Mouse (Mus musculus): Measurements from ENCODE around the gene Tnpo1. TPM values are rescaled to one million over a fixed set of nuclear protein-coding genes. Genes with fewer than 3 reads are reported as not detected.
"Not testable (repeated sequence)": the region's sequence is repeated elsewhere in the genome, so short reads cannot be mapped to it uniquely, and the experiment has no call there.

Tnpo1 gene
- polyA plus RNA-seq, 1 experiment from 2014 or later: 32.2 TPM

DNA sequence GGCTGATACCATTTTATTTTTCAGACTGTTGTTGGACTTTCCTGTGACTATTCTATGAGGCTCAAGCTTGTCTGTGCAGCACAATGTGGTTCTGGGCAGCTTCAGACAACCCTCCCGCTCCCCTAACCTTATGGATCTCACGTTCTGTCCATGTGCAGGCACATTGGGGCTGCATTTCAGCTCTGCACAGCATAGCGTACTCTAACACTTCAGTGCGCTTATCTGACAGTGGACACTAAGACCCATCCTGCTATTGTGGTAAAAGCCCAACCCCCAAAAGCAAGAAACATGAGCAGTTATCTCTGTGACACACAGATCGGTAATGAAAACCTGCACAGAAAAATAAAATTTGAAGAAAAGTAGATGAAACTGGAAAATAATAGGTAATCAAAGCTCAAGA is 90.4 kb downstream of the Tnpo1 start:
- Histone ChIP-seq H3K4me1 (replicated peaks; ENCODE audit: control insufficient read depth, insufficient read depth, low read length) (no peaks in the 10 kb centered on the region; the same call in none of the 2 replicates), H3K9me3 (ENCODE audit: control insufficient read depth, low read length) (no peaks in the 10 kb centered on the region), H3K27ac (ENCODE audit: low read depth, low read length) (peak overlapping the region; percentile 44), H3K9ac (ENCODE audit: low read depth, low read length) (no peak overlapping the region), H3K36me3 (ENCODE audit: control insufficient read depth, insufficient read depth, low read length) (0 out of 2 replicates have a peak, but pooled peaks cover 2% of the 10 kb centered on the region), H3K4me2 (peak overlapping the region; percentile 18; the same call in 1 of the 2 replicates), H3K27me3 (replicated peaks; ENCODE audit: control insufficient read depth, insufficient read depth, low read length) (no peaks in the 10 kb centered on the region), H3K4me3 (ENCODE audit: low read depth, low read length) (no peak overlapping the region)
- WGBS: 51% methylated on average over 5 of the region's 5 CpGs
- ATAC-seq (replicated peaks; ENCODE audit: low FRiP score) (peak; percentile 88), DNase-seq (ENCODE audit: low spot score) (no peak)

DNA sequence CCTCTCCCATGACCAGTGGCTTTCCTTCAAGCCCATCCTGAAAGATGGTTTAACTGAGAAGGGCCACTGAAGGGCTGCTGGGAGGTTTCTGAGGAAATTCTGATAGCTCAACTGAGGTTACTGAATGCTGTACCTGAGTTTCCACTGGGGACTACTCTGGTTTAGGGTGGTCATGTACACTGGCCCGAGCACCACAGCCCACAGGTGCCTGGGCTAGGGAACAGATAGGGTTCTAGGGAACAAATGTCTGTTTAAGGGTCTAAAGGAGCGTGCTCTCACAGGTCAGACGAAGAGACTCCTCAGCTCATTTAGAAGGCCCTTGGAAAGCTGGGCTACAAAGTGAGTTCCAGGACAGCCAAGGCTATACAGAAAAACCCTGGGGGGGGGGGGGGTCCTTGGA is 91.5 kb downstream of the Tnpo1 start:
- Histone ChIP-seq H3K9ac (ENCODE audit: low read depth, low read length) (no peak overlapping the region), H3K4me1 (replicated peaks; ENCODE audit: control insufficient read depth, insufficient read depth, low read length) (no peaks in the 10 kb centered on the region; the same call in none of the 2 replicates), H3K9me3 (ENCODE audit: control insufficient read depth, low read length) (no peaks in the 10 kb centered on the region), H3K27ac (ENCODE audit: low read depth, low read length) (no peak overlapping the region), H3K27me3 (replicated peaks; ENCODE audit: control insufficient read depth, insufficient read depth, low read length) (no peaks in the 10 kb centered on the region), H3K36me3 (ENCODE audit: control insufficient read depth, insufficient read depth, low read length) (0 out of 2 replicates have a peak, but pooled peaks cover 2% of the 10 kb centered on the region), H3K4me3 (ENCODE audit: low read depth, low read length) (no peak overlapping the region), H3K4me2 (no peak overlapping the region)
- WGBS: 87% methylated on average over 3 of the region's 3 CpGs
- ATAC-seq (replicated peaks; ENCODE audit: low FRiP score) (no peak), DNase-seq (ENCODE audit: low spot score) (no peak)

DNA sequence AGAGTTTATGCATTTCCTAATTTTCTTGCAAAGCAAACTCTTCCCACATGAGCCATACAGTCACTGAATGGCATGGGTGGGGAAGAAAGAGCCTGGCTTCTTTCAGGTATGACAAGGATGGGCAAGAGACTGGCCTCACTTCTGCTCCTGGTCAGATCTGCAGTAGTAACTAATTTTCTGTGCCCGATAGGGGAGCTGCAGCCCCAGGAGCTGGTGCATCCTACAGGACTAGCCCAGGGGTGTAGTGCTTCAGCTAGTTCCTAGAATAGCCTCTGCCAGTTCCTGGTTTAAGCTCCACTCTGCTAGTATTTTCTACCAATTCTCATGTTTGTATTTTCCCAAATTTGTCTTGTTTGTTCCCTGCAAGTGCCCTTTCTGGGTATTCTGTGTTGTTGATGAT is 92.0 kb downstream of the Tnpo1 start:
- H3K27ac ChIP-seq (ENCODE audit: low read depth, low read length): no peak overlapping the region
- 41% methylated on average over 1 of the region's 1 CpGs for WGBS
- H3K4me1 ChIP-seq (replicated peaks; ENCODE audit: control insufficient read depth, insufficient read depth, low read length): no peaks in the 10 kb centered on the region; the same call in none of the 2 replicates
- H3K9me3 ChIP-seq (ENCODE audit: control insufficient read depth, low read length): no peaks in the 10 kb centered on the region
- H3K27me3 ChIP-seq (replicated peaks; ENCODE audit: control insufficient read depth, insufficient read depth, low read length): no peaks in the 10 kb centered on the region
- no peak overlapping the region for H3K4me2 ChIP-seq
- ATAC-seq (replicated peaks; ENCODE audit: low FRiP score) (no peak), DNase-seq (ENCODE audit: low spot score) (no peak)
- no peak overlapping the region for H3K4me3 ChIP-seq (ENCODE audit: low read depth, low read length)
- no peak overlapping the region for H3K9ac ChIP-seq (ENCODE audit: low read depth, low read length)
- H3K36me3 ChIP-seq (ENCODE audit: control insufficient read depth, insufficient read depth, low read length): 0 out of 2 replicates have a peak, but pooled peaks cover 2% of the 10 kb centered on the region

DNA sequence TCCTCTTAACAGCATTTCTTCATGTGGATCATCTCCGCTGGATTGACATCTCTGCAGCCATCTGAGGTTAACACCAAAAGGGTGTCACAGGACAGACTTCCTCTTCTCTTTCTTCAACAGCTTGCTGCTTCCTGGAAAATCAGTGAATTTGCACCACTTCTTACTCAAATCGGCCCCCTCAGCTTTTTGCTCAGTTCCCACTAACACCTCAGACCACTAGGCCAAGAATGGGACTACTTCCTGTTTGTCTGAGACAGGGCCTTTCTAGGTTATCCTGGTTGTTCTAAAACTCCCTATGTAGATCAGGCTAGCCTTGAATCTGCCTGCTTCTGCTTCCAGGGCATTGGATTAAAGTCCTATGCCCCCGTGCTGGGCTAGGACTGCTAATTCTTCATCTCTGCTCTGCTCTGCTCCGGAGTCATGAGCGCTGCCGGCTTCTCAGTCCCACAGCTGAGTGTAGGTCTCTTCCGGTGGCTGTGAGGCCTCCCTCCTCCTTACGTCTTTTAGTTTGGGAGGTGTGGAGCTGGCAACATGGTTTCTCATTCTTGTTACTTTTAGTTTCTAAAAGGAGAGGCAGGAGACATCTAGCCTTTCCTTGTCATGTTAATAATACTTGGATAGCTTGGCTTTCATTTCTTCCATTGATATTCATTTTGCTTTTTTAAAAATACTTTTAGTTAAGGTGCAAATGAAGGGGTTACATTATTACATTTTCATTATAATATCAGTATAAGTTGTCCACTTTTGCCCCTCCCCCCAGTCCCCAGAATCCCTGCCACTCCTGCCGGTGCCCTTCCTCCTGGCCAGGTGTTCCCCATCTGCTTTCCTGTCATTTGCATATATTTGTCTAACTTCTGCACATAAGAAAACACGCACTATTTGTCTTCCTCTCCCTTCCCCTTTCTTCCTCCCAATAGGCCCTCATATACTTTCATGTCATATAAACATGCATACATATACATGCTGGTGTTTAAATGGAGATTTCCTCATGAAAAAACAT is 93.4 kb downstream of the Tnpo1 start:
- no peaks in the 10 kb centered on the region for H3K36me3 ChIP-seq (ENCODE audit: control insufficient read depth, insufficient read depth, low read length)
- no peak overlapping the region for H3K9ac ChIP-seq (ENCODE audit: low read depth, low read length)
- no peaks in the 10 kb centered on the region for H3K27me3 ChIP-seq (replicated peaks; ENCODE audit: control insufficient read depth, insufficient read depth, low read length)
- H3K4me1 ChIP-seq (replicated peaks; ENCODE audit: control insufficient read depth, insufficient read depth, low read length): no peaks in the 10 kb centered on the region; the same call in none of the 2 replicates
- H3K9me3 ChIP-seq (ENCODE audit: control insufficient read depth, low read length): no peaks in the 10 kb centered on the region
- H3K4me3 ChIP-seq (ENCODE audit: low read depth, low read length): no peak overlapping the region
- H3K27ac ChIP-seq (ENCODE audit: low read depth, low read length): no peak overlapping the region
- 73% methylated on average over 10 of the region's 10 CpGs for WGBS
- DNase-seq (ENCODE audit: low spot score) (no peak), ATAC-seq (replicated peaks; ENCODE audit: low FRiP score) (no peak)
- no peak overlapping the region for H3K4me2 ChIP-seq

DNA sequence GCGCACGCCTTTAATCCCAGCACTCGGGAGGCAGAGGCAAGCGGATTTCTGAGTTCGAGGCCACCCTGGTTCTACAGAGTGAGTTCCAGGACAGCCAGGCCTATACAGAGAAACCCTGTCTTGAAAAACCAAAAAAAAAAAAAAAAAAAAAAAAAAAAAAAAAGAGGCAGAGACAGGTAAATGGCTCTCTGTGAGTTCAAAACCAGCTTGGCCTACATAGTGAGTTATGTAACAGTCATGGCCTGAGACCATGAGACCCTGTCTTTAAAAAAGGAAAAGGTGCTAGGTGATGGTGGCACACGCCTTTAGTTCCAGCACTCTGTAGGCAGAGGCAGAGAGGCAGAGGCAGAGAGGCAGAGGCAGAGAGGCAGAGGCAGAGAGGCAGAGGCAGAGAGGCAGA is 97.2 kb downstream of the Tnpo1 start:
- not testable (repeated sequence) for H3K36me3 ChIP-seq (ENCODE audit: control insufficient read depth, insufficient read depth, low read length); H3K9ac ChIP-seq (ENCODE audit: low read depth, low read length); ATAC-seq (replicated peaks; ENCODE audit: low FRiP score); H3K27me3 ChIP-seq (replicated peaks; ENCODE audit: control insufficient read depth, insufficient read depth, low read length); H3K4me3 ChIP-seq (ENCODE audit: low read depth, low read length); DNase-seq (ENCODE audit: low spot score); H3K9me3 ChIP-seq (ENCODE audit: control insufficient read depth, low read length); H3K27ac ChIP-seq (ENCODE audit: low read depth, low read length); H3K4me2 ChIP-seq; H3K4me1 ChIP-seq (replicated peaks; ENCODE audit: control insufficient read depth, insufficient read depth, low read length)
- WGBS: 96% methylated on average over 6 of the region's 6 CpGs

DNA sequence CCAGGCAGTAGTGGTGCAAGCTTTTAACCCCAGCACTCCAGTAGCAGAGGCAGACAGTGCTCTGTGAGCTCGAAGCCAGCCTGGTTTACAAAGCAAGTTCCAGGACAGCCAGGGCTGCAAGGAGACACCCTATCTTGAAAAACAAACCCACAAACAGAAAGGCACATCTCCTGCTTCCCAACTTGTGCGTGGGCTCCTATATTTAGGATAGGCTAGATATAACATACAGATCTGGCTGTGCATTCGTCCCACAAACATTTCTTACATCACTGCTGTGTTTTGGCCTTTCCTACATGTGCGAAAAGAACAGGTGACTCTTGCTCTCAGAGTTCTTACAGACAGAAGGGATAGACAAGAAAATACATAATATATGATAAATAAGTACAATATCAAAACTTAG is 100.6 kb downstream of the Tnpo1 start:
- no peak overlapping the region for H3K9ac ChIP-seq (ENCODE audit: low read depth, low read length)
- no peak overlapping the region for H3K27ac ChIP-seq (ENCODE audit: low read depth, low read length)
- WGBS: 71% methylated on average over 4 of the region's 4 CpGs
- no peaks in the 10 kb centered on the region for H3K27me3 ChIP-seq (replicated peaks; ENCODE audit: control insufficient read depth, insufficient read depth, low read length)
- no peaks in the 10 kb centered on the region for H3K36me3 ChIP-seq (ENCODE audit: control insufficient read depth, insufficient read depth, low read length)
- H3K4me3 ChIP-seq (ENCODE audit: low read depth, low read length): no peak overlapping the region
- no peaks in the 10 kb centered on the region for H3K4me1 ChIP-seq (replicated peaks; ENCODE audit: control insufficient read depth, insufficient read depth, low read length)
- no peak overlapping the region for H3K4me2 ChIP-seq
- no peaks in the 10 kb centered on the region for H3K9me3 ChIP-seq (ENCODE audit: control insufficient read depth, low read length)
- ATAC-seq (replicated peaks; ENCODE audit: low FRiP score) (no peak), DNase-seq (ENCODE audit: low spot score) (no peak)

DNA sequence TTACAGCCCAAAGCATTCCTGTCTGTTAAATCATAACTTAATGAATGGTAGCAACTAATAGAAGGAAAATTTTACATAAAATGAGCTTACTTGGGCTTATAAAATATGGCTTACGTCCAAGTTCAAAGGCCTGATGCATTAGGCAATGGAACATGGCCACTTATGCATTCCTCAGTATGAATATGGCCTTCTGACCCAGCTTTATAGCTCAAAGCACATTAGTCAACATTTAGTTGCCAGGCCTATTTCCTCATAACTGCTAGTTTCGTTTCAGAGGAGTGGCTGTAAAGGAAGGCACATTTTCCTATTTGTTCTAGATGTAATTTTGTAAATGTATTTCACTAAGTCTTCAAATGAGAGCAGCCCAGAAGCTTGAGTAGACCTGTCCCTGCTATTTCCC is 107.1 kb downstream of the Tnpo1 start:
- DNase-seq (ENCODE audit: low spot score) (no peak), ATAC-seq (replicated peaks; ENCODE audit: low FRiP score) (no peak)
- Histone ChIP-seq H3K4me3 (ENCODE audit: low read depth, low read length) (no peak overlapping the region), H3K4me2 (no peak overlapping the region), H3K9ac (ENCODE audit: low read depth, low read length) (no peak overlapping the region), H3K4me1 (replicated peaks; ENCODE audit: control insufficient read depth, insufficient read depth, low read length) (no peaks in the 10 kb centered on the region), H3K36me3 (ENCODE audit: control insufficient read depth, insufficient read depth, low read length) (no peaks in the 10 kb centered on the region), H3K27ac (ENCODE audit: low read depth, low read length) (no peak overlapping the region), H3K9me3 (ENCODE audit: control insufficient read depth, low read length) (no peaks in the 10 kb centered on the region), H3K27me3 (replicated peaks; ENCODE audit: control insufficient read depth, insufficient read depth, low read length) (no peaks in the 10 kb centered on the region)
- WGBS: 72% methylated on average over 2 of the region's 2 CpGs

DNA sequence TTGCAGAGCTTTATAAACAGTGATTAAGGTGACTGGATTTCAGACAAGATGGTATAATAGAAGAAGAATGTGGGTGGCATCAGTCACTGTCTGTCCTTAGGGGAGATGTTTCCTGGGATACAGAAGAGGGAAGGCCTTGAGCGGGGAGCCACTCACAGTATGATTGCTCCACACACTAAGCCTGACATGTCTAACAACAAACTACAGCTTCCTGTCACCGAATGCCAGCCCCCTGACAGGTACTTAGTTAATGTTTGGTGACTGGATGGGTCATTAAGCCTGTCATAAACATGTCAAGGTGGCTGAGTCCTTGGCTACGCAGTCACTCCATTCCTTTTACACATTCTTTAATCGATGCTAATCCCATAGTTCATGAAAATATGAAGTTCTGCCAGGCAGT is 108.0 kb downstream of the Tnpo1 start:
- peaks cover 5% of the 10 kb centered on the region for H3K4me1 ChIP-seq (replicated peaks; ENCODE audit: control insufficient read depth, insufficient read depth, low read length)
- no peak overlapping the region for H3K27ac ChIP-seq (ENCODE audit: low read depth, low read length)
- no peak overlapping the region for H3K9ac ChIP-seq (ENCODE audit: low read depth, low read length)
- no peaks in the 10 kb centered on the region for H3K27me3 ChIP-seq (replicated peaks; ENCODE audit: control insufficient read depth, insufficient read depth, low read length)
- no peaks in the 10 kb centered on the region for H3K36me3 ChIP-seq (ENCODE audit: control insufficient read depth, insufficient read depth, low read length)
- no peak for ATAC-seq (replicated peaks; ENCODE audit: low FRiP score)
- no peak overlapping the region for H3K4me2 ChIP-seq
- no peak overlapping the region for H3K4me3 ChIP-seq (ENCODE audit: low read depth, low read length)
- DNase-seq (ENCODE audit: low spot score): no peak
- WGBS: 80% methylated on average over 4 of the region's 4 CpGs
- H3K9me3 ChIP-seq (ENCODE audit: control insufficient read depth, low read length): no peaks in the 10 kb centered on the region

DNA sequence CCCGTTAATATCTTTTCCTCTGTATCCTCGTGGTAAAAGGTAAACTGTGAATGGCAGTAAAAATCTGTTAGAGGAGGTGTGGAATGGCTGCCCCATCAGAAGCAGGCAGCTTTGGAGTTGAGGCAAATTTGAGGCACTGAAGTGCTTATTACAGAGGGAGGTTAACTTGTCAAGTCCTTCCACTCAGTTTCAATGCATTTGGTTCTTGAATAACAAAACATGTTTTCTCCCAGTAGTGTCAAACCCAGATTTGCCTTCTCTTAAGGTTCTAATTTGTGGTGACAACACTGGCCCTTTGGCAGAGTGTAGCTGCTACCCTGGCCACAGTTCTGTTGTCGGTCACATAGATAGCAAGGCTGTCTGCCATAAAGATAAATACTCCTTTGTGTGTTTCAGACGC is 108.4 kb downstream of the Tnpo1 start:
- Histone ChIP-seq H3K4me2 (no peak overlapping the region), H3K4me3 (ENCODE audit: low read depth, low read length) (no peak overlapping the region), H3K4me1 (replicated peaks; ENCODE audit: control insufficient read depth, insufficient read depth, low read length) (peaks cover 7% of the 10 kb centered on the region), H3K9ac (ENCODE audit: low read depth, low read length) (no peak overlapping the region), H3K9me3 (ENCODE audit: control insufficient read depth, low read length) (no peaks in the 10 kb centered on the region), H3K27me3 (replicated peaks; ENCODE audit: control insufficient read depth, insufficient read depth, low read length) (no peaks in the 10 kb centered on the region), H3K27ac (ENCODE audit: low read depth, low read length) (no peak overlapping the region), H3K36me3 (ENCODE audit: control insufficient read depth, insufficient read depth, low read length) (no peaks in the 10 kb centered on the region)
- 55% methylated on average over 4 of the region's 4 CpGs for WGBS
- DNase-seq (ENCODE audit: low spot score) (no peak), ATAC-seq (replicated peaks; ENCODE audit: low FRiP score) (no peak)
